Mouse (Mus musculus) stomach, embryonic 15.5 days (tissue): ENCODE results near the gene Pcp2. TPM values are rescaled to one million over a fixed set of nuclear protein-coding genes. Genes with fewer than 3 reads are reported as not detected.
"Not testable (repeated sequence)": the region's sequence is repeated elsewhere in the genome, so short reads cannot be mapped to it uniquely, and the experiment has no call there.

Experiments
- ATAC-seq: fragments of 200-750 bp; cut with Nextera tagmentation; 2 replicates; pipeline ENCODE4 v1.8.0; 2017; ENCODE audit warnings: low read depth, moderate number of reproducible peaks, moderate TSS enrichment; ENCODE audit not compliant: insufficient read depth, low FRiP score
- H3K27ac ChIP-seq: fragments of 300-500 bp; sonication (generic); 2 replicates; pipeline ENCODE4 v1.5.1; 2015; ENCODE audit warnings: mild to moderate bottlenecking, inconsistent platforms
- H3K27me3 ChIP-seq: fragments of 300-500 bp; sonication (generic); replicated peaks from 2 replicates; pipeline ENCODE4 v1.6.1; 2015; ENCODE audit warnings: inconsistent platforms
- H3K36me3 ChIP-seq: fragments of 300-500 bp; sonication (generic); 2 replicates; pipeline ENCODE4 v1.6.1; 2015; ENCODE audit warnings: inconsistent platforms
- H3K4me1 ChIP-seq: fragments of 300-500 bp; sonication (generic); 2 replicates; pipeline ENCODE4 v1.6.1; 2015; ENCODE audit warnings: inconsistent platforms
- H3K4me2 ChIP-seq: fragments of 300-500 bp; sonication (generic); 2 replicates; pipeline ENCODE4 v1.6.1; 2015; ENCODE audit warnings: mild to moderate bottlenecking, inconsistent platforms
- H3K4me3 ChIP-seq: fragments of 300-500 bp; sonication (generic); replicated peaks from 2 replicates; pipeline ENCODE4 v1.5.1; 2015; ENCODE audit warnings: inconsistent platforms
- H3K9ac ChIP-seq: fragments of 300-500 bp; sonication (generic); 2 replicates; pipeline ENCODE4 v1.6.1; 2015; ENCODE audit warnings: inconsistent platforms
- H3K9me3 ChIP-seq: fragments of 300-500 bp; sonication (generic); 2 replicates; pipeline ENCODE4 v1.6.1; 2016; ENCODE audit warnings: inconsistent platforms
- WGBS: fragments of 180-500 bp; shearing (Covaris S2); methylation state at CpG from one replicate; pipeline ENCODE4 v1.1.7; 2015; 5-methylcytosine and 5-hydroxymethylcytosine counted together
- polyA plus RNA-seq: library from polyadenylated mRNA; unstranded; fragments of >200 nt; fragmentation: Nextera tagmentation; extraction: Ambion mirVana; gene quantifications from 2 replicates; pipeline ENCODE4 v1.2.1, GENCODE M21; 2015

Gene Pcp2
- polyA plus RNA-seq, 1 experiment from 2014 or later = not detected

GRCm38 (mm10) chr8:3586993-3587390 is 38.4 kb downstream of the Pcp2 start, which contains the start of gene Camsap3:
Camsap3 (plus strand) TSS chr8:3587293.
- Histone ChIP-seq H3K4me1 (no peaks in the 10 kb centered on the region), H3K4me2 (peak within 1 kb of the TSS; percentile 90), H3K9me3 (no peaks in the 10 kb centered on the region), H3K36me3 (no peaks in the 10 kb centered on the region), H3K9ac (peak within 1 kb of the TSS; percentile 56), H3K27ac (peak within 1 kb of the TSS; percentile 88), H3K27me3 (no peaks in the 10 kb centered on the region), H3K4me3 (peak within 1 kb of the TSS; percentile 67)
- 9% methylated on average over 7 of the region's 7 CpGs for WGBS
- 0 out of 2 replicates have a peak, but pooled peaks have one; percentile 0 for ATAC-seq

GRCm38 (mm10) chr8:3586452-3586851 is 38.9 kb downstream of the Pcp2 start:
- Histone ChIP-seq H3K27ac (no peak overlapping the region), H3K4me3 (no peak overlapping the region), H3K36me3 (no peaks in the 10 kb centered on the region), H3K27me3 (no peaks in the 10 kb centered on the region), H3K4me2 (no peak overlapping the region), H3K4me1 (no peaks in the 10 kb centered on the region), H3K9me3 (no peaks in the 10 kb centered on the region), H3K9ac (no peak overlapping the region)
- WGBS = 69% methylated on average over 2 of the region's 2 CpGs
- ATAC-seq = peak; percentile 12; the same call in 1 of the 2 replicates

GRCm38 (mm10) chr8:3581961-3582360 is 43.4 kb downstream of the Pcp2 start:
- not testable (repeated sequence) for H3K36me3 ChIP-seq, ATAC-seq, H3K9me3 ChIP-seq, H3K27ac ChIP-seq, H3K9ac ChIP-seq, H3K4me1 ChIP-seq, H3K4me2 ChIP-seq, H3K4me3 ChIP-seq, H3K27me3 ChIP-seq
- WGBS = 81% methylated on average over 1 of the region's 3 CpGs

- no peak overlapping the region for H3K4me2 ChIP-seq
- H3K9me3 ChIP-seq = no peaks in the 10 kb centered on the region
- no peaks in the 10 kb centered on the region for H3K36me3 ChIP-seq
- peak overlapping the region; percentile 76 for H3K27ac ChIP-seq
- H3K4me3 ChIP-seq = no peak overlapping the region
- 61% methylated on average over 9 of the region's 9 CpGs for WGBS
- H3K4me1 ChIP-seq = peaks cover 4% of the 10 kb centered on the region; the same call in 1 of the 2 replicates
- ATAC-seq = peak; percentile 73
- no peak overlapping the region for H3K9ac ChIP-seq
- H3K27me3 ChIP-seq = no peaks in the 10 kb centered on the region
Observed at GRCm38 (mm10) chr8:3579390-3580364, 45.7 kb downstream of the Pcp2 start.

GRCm38 (mm10) chr8:3576211-3576960 is 49.0 kb downstream of the Pcp2 start:
- ATAC-seq = no peak
- H3K4me1 ChIP-seq = peaks cover 4% of the 10 kb centered on the region; the same call in 1 of the 2 replicates
- H3K4me3 ChIP-seq = no peak overlapping the region
- H3K4me2 ChIP-seq = no peak overlapping the region
- H3K27me3 ChIP-seq = no peaks in the 10 kb centered on the region
- 66% methylated on average over 15 of the region's 15 CpGs for WGBS
- H3K9ac ChIP-seq = no peak overlapping the region
- H3K36me3 ChIP-seq = no peaks in the 10 kb centered on the region
- no peaks in the 10 kb centered on the region for H3K9me3 ChIP-seq
- H3K27ac ChIP-seq = no peak overlapping the region

GRCm38 (mm10) chr8:3574546-3574945 is 50.8 kb downstream of the Pcp2 start:
- H3K27me3 ChIP-seq = no peaks in the 10 kb centered on the region
- no peak overlapping the region for H3K27ac ChIP-seq
- H3K4me3 ChIP-seq = no peak overlapping the region
- no peaks in the 10 kb centered on the region for H3K36me3 ChIP-seq
- WGBS = 91% methylated on average over 3 of the region's 3 CpGs
- H3K4me2 ChIP-seq = no peak overlapping the region
- no peaks in the 10 kb centered on the region for H3K9me3 ChIP-seq
- peaks cover 3% of the 10 kb centered on the region; the same call in 1 of the 2 replicates for H3K4me1 ChIP-seq
- ATAC-seq = no peak
- H3K9ac ChIP-seq = no peak overlapping the region

Other genes starting within 250 kb of the Pcp2 start
- 9.0 and 10.2 TPM in 2 replicates for gene Arhgef18, start 232.5 kb downstream of the Pcp2 start, polyA plus RNA-seq
- gene Pex11g, start 157.9 kb downstream of the Pcp2 start, polyA plus RNA-seq = 10.7 and 10.8 TPM in 2 replicates
- gene Tex45, start 154.7 kb downstream of the Pcp2 start, polyA plus RNA-seq = not detected in 2 replicates
- gene Zfp358, start 132.4 kb downstream of the Pcp2 start, polyA plus RNA-seq = 34.5 and 38.6 TPM in 2 replicates
- gene Mcoln1, start 125.1 kb downstream of the Pcp2 start, polyA plus RNA-seq = 47.7 and 48.5 TPM in 2 replicates
- 27.9 and 35.5 TPM in 2 replicates for gene Pnpla6, start 110.2 kb downstream of the Pcp2 start, polyA plus RNA-seq
- 1.8 and 2.7 TPM in 2 replicates for gene C330021F23Rik, start 57.6 kb downstream of the Pcp2 start, polyA plus RNA-seq
- 16.7 and 17.2 TPM in 2 replicates for gene Camsap3, start 38.3 kb downstream of the Pcp2 start, polyA plus RNA-seq
- gene Xab2, start 4.2 kb downstream of the Pcp2 start, polyA plus RNA-seq = 48.9 and 49.2 TPM in 2 replicates
- gene Pet100, start 4.0 kb downstream of the Pcp2 start, polyA plus RNA-seq = 85.1 and 98.6 TPM in 2 replicates
- 105 and 118 TPM in 2 replicates for gene Stxbp2, start 5.4 kb upstream of the Pcp2 start, polyA plus RNA-seq
- 0.15 TPM in 1 of 2 replicates, not detected in the other for gene Retn, start 30.2 kb upstream of the Pcp2 start, polyA plus RNA-seq
- 2.9 and 3.2 TPM in 2 replicates for gene Mcemp1, start 40.2 kb upstream of the Pcp2 start, polyA plus RNA-seq
- gene Fcor, start 46.8 kb upstream of the Pcp2 start, polyA plus RNA-seq = 10.3 and 11.3 TPM in 2 replicates
- 35.0 and 36.3 TPM in 2 replicates for gene Trappc5, start 50.8 kb upstream of the Pcp2 start, polyA plus RNA-seq
- 0.17 and 0.22 TPM in 2 replicates for gene Fcer2a, start 68.6 kb upstream of the Pcp2 start, polyA plus RNA-seq
- 0.35 TPM in 1 of 2 replicates, not detected in the other for gene Clec4g, start 95.1 kb upstream of the Pcp2 start, polyA plus RNA-seq
- gene Cd209a, start 123.4 kb upstream of the Pcp2 start, polyA plus RNA-seq = 0.21 and 0.35 TPM in 2 replicates
- 0.06 TPM in 1 of 2 replicates, not detected in the other for gene Cd209e, start 228.8 kb upstream of the Pcp2 start, polyA plus RNA-seq